Mouse (Mus musculus) bone marrow, adult 2 months (tissue): ENCODE data around the gene Nabp1.

Experiments used
- CTCF ChIP-seq: fragments of 200-500 bp; IDR thresholded peaks from 2 replicates; pipeline ENCODE4 v1.5.1; 2011; ENCODE audit warnings: low read length, control low read depth; ENCODE audit not compliant: control insufficient read depth, insufficient read depth
- POLR2A ChIP-seq: fragments of 200-500 bp; IDR thresholded peaks from 2 replicates; pipeline ENCODE4 v1.6.1; 2011; ENCODE audit warnings: low read depth, mild to moderate bottlenecking, control low read depth, low read length, borderline replicate concordance; ENCODE audit not compliant: control insufficient read depth

DNA sequence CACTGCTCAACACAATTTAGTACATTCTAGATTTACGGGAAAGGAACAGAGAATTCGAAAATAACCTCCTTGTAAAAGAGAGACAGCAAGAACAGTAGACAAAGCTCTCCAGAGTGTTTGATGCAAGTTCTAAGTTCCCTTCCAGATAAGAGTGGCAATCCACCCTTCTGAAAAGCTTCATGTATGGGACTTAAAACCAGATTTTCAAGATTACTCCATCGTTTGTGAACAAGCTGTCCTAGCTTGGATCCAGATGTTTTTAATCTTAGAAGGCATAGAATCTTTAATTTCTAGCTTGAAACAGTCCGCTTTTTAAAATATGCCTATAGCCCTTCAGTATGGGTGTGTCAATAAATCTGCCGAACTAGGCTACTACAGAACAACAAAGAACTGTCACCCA is 11.0 kb downstream of the Nabp1 start:
- no peak for TF ChIP-seq CTCF
- TF ChIP-seq POLR2A, result no peak
